Mouse (Mus musculus) frontal cortex, postnatal 25 days (tissue): Measurements from ENCODE around the gene Ino80.

Experiments
- DNase-seq, 2 experiments: peaks; one replicate each; pipeline ENCODE4 v3.0.0; 2022; ENCODE audit warnings: low spot score in 2 of 2

Ino80 gene

DNA sequence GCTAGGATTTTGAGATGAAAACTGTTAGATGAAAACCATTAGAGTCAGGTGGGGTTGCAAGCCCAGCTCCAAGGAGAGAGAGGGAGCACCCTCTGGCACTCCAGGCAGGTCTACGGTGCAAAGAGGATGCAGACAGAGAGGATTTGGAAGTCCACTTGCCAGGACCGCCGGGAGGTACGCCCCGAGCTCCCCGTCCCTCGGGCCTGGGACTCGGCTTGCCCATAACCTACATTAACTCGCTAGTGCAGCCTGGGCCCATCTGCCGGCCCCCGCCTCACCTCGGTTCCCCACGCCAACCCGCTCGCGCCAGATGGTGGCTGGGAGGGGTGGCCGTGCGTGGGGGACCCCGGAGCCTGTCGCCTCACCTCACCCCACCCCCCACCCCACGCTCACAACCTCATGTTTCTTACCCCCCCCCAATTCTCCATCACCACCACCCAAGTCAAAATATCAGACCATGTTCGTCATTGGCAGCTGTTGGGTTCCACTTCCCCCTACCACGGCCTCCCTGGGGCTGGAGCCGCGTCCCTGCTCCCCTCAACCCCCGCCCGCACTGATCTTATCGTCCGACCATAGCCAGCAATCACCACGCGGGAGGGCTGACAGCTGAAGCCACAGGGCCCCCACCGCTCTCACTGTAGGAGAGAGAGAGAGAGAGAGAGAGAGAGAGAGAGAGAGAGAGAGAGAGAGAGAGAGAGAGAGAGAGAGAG is 153.5 kb downstream of the Ino80 start:
- no peak for DNase-seq
